12 mouse cellular contexts compared by ENCODE assay signal in genomic region chr3:101592281-101593265, GRCm38 (mm10). TPM values are rescaled to one million over a fixed set of nuclear protein-coding genes. Genes with fewer than 3 reads are reported as not detected.
DNase-seq lines count a peak whose midpoint lies in the region; ATAC-seq and TF ChIP-seq lines count a peak whose summit lies in the region.
"Had no signal": no experiment of that assay in that cellular context is flagged by ENCODE, and none has a peak within 500 bp of the region (broad histone marks: within the 10 kb centered on the region; RNA-seq: fewer than 3 reads in every experiment).

No protein-coding gene starts in this region.

- no peak for TF ChIP-seq POLR2A in CH12.LX (IDR thresholded peaks at IDR 0.05; ENCODE audit: low read depth, low read length)
- no peak for TF ChIP-seq POLR2A in limb, embryonic 14.5 days (IDR thresholded peaks at IDR 0.05; ENCODE audit: borderline replicate concordance, extremely low read depth, insufficient read depth, insufficient read length)

- peaks cover 93% of the 10 kb centered on the region for H3K4me1 ChIP-seq in heart, embryonic 12.5 days (replicated peaks)
- H3K4me1 ChIP-seq in CH12.LX (ENCODE audit: control insufficient read depth in 1 of 2, insufficient read depth in 2 of 2), result peaks cover 11 to 74% of the 10 kb centered on the region in 2 experiments
- H3K4me1 ChIP-seq in forebrain, embryonic 16.5 days (replicated peaks; ENCODE audit: control insufficient read depth, insufficient read depth, low read length), result peaks cover 18% of the 10 kb centered on the region
- H3K4me1 ChIP-seq in limb, embryonic 14.5 days (ENCODE audit: control insufficient read depth, insufficient read depth, low read length), result peaks cover 39% of the 10 kb centered on the region

- TF ChIP-seq EP300 in CH12.LX (IDR thresholded peaks at IDR 0.05; ENCODE audit: low read length), result peak; percentile 62

- TF ChIP-seq CTCF in CH12.LX (conservative IDR thresholded peaks at IDR 0.05 in 1 of 2, IDR thresholded peaks at IDR 0.05 in 1 of 2; ENCODE audit: low read depth in 2 of 2, low read length in 2 of 2), result no peak

- H3K27ac ChIP-seq in heart, embryonic 12.5 days (ENCODE audit: poor library complexity, severe bottlenecking), result peak overlapping the region; percentile 97
- no peak overlapping the region for H3K27ac ChIP-seq in CH12.LX (ENCODE audit: insufficient read depth, low read depth)
- H3K27ac ChIP-seq in forebrain, embryonic 16.5 days (ENCODE audit: low read length), result peak overlapping the region; percentile 19
- H3K27ac ChIP-seq in limb, embryonic 14.5 days (replicated peaks; ENCODE audit: low read depth, low read length), result peak overlapping the region; percentile 72
- H3K27ac ChIP-seq: gastrocnemius, adult 2 months; layer of hippocampus, adult 2 months had no signal

- TF ChIP-seq RAD21 in CH12.LX (IDR thresholded peaks at IDR 0.05; ENCODE audit: low read depth, low read length), result no peak

- no peak overlapping the region for H3K4me2 ChIP-seq in heart, embryonic 12.5 days
- H3K4me2 ChIP-seq in CH12.LX (ENCODE audit: insufficient read depth, low read depth, poor library complexity, severe bottlenecking), result no peak overlapping the region
- H3K4me2 ChIP-seq in forebrain, embryonic 16.5 days (ENCODE audit: low read length), result no peak overlapping the region
- H3K4me2 ChIP-seq in limb, embryonic 14.5 days (replicated peaks; ENCODE audit: low read depth, low read length, severe bottlenecking), result 0 out of 2 replicates have a peak overlapping the region, but pooled peaks have one; percentile 1
- H3K4me2 ChIP-seq: lung, embryonic 14.5 days had no signal

- no peak overlapping the region for H3K4me3 ChIP-seq in heart, embryonic 12.5 days
- no peak overlapping the region for H3K4me3 ChIP-seq in CH12.LX (replicated peaks in 1 of 3; ENCODE audit: low read depth in 2 of 3, low read length in 2 of 3, poor library complexity in 1 of 3)
- H3K4me3 ChIP-seq in forebrain, embryonic 16.5 days (replicated peaks; ENCODE audit: low read length), result no peak overlapping the region
- no peak overlapping the region for H3K4me3 ChIP-seq in limb, embryonic 14.5 days (replicated peaks; ENCODE audit: low read length)
- H3K4me3 ChIP-seq: gastrocnemius, adult 2 months; layer of hippocampus, adult 2 months had no signal

- intact Hi-C loops in heart, postnatal 10 days (cut with DNase I), result no loop called here

- H3K27me3 ChIP-seq in heart, embryonic 12.5 days (replicated peaks), result no peaks in the 10 kb centered on the region
- H3K27me3 ChIP-seq in CH12.LX (replicated peaks), result no peaks in the 10 kb centered on the region
- H3K27me3 ChIP-seq in forebrain, embryonic 16.5 days (replicated peaks; ENCODE audit: control insufficient read depth, insufficient read depth, low read length), result no peaks in the 10 kb centered on the region
- H3K27me3 ChIP-seq in limb, embryonic 14.5 days (ENCODE audit: control insufficient read depth, insufficient read depth, low read length), result no peaks in the 10 kb centered on the region
- H3K27me3 ChIP-seq: Patski had no signal

- H3K9ac ChIP-seq in heart, embryonic 12.5 days, result peak overlapping the region; percentile 8; the same call in 1 of the 2 replicates
- H3K9ac ChIP-seq in CH12.LX (ENCODE audit: insufficient read depth, low read depth), result no peak overlapping the region
- H3K9ac ChIP-seq in forebrain, embryonic 16.5 days (replicated peaks; ENCODE audit: low read depth, low read length), result no peak overlapping the region
- H3K9ac ChIP-seq in limb, embryonic 14.5 days (ENCODE audit: low read depth, low read length, severe bottlenecking), result no peak overlapping the region
- H3K9ac ChIP-seq: lung, embryonic 14.5 days had no signal

- peaks cover 18% of the 10 kb centered on the region for H3K79me2 ChIP-seq in CH12.LX (replicated peaks; ENCODE audit: control insufficient read depth, extremely low read depth, insufficient read depth, poor library complexity, severe bottlenecking)

- in situ Hi-C loops in CH12.LX (cut with MboI; ENCODE audit: low pct_ligation_motif_present, low pct_unique_long_range_greater_than_20kb, low sequenced_read_pairs), result loop anchor here (10.0 kb wide), 1 partner anchor 212 kb away; no protein-coding TSS in a partner anchor

- WGBS in heart, embryonic 12.5 days, result 75% methylated on average over 21 of the region's 21 CpGs
- 66% methylated on average over 21 of the region's 21 CpGs for WGBS in forebrain, embryonic 16.5 days
- 57% methylated on average over 21 of the region's 21 CpGs for WGBS in limb, embryonic 14.5 days

- DNase-seq in heart, postnatal 10 days, result no peak
- no peak for DNase-seq in CH12.LX (ENCODE audit: extremely low read depth)
- DNase-seq in limb, embryonic 14.5 days (ENCODE audit: low spot score), result peak; percentile 48
- DNase-seq in layer of hippocampus, adult 11-12 months (ENCODE audit: low spot score), result no peak
- no peak for DNase-seq in cerebellum, postnatal 10 days
- DNase-seq: gastrocnemius, adult 2 months; lung, embryonic 14.5 days had no signal

- H3K9me3 ChIP-seq in heart, embryonic 12.5 days (replicated peaks), result no peaks in the 10 kb centered on the region
- no peaks in the 10 kb centered on the region for H3K9me3 ChIP-seq in CH12.LX (replicated peaks; ENCODE audit: low read length)
- no peaks in the 10 kb centered on the region for H3K9me3 ChIP-seq in forebrain, embryonic 16.5 days (ENCODE audit: control insufficient read depth, low read length)
- H3K9me3 ChIP-seq in limb, embryonic 14.5 days (ENCODE audit: control insufficient read depth, low read length), result no peaks in the 10 kb centered on the region

- dilution Hi-C loops in CH12.LX (cut with MboI; ENCODE audit: extremely low pct_ligation_motif_present, extremely low pct_unique_long_range_greater_than_20kb, low sequenced_read_pairs), result no loop called here

- ATAC-seq in heart, embryonic 12.5 days (ENCODE audit: insufficient number of reproducible peaks, low FRiP score), result no peak
- peak; percentile 66 for ATAC-seq in forebrain, embryonic 16.5 days
- ATAC-seq in limb, embryonic 14.5 days (ENCODE audit: low FRiP score, low read depth), result peak; percentile 45
- ATAC-seq in megakaryocyte-erythroid progenitor cell, adult 5-6 weeks (replicated peaks; ENCODE audit: low FRiP score, low TSS enrichment, poor library complexity, severe bottlenecking), result no peak
- ATAC-seq: Patski had no signal

- H3K36me3 ChIP-seq in heart, embryonic 12.5 days, result peaks cover 75% of the 10 kb centered on the region
- peaks cover 68 to 89% of the 10 kb centered on the region in 2 experiments for H3K36me3 ChIP-seq in CH12.LX (replicated peaks in 1 of 2; ENCODE audit: control insufficient read depth in 1 of 2, insufficient read depth in 1 of 2, low read length in 1 of 2)
- H3K36me3 ChIP-seq in forebrain, embryonic 16.5 days (ENCODE audit: control insufficient read depth, insufficient read depth), result peaks cover 20% of the 10 kb centered on the region
- peaks cover 69% of the 10 kb centered on the region for H3K36me3 ChIP-seq in limb, embryonic 14.5 days (ENCODE audit: control insufficient read depth, insufficient read depth, low read length)

TF ChIP-seq in CH12.LX, 34 proteins besides CTCF, POLR2A, EP300 and RAD21 (continues in another document):
- TF ChIP-seq E2F4 (IDR thresholded peaks at IDR 0.05; ENCODE audit: insufficient replicate concordance, low read depth, low read length) (no peak), MXI1 (IDR thresholded peaks at IDR 0.05; ENCODE audit: low read depth, low read length) (no peak), NELFE (IDR thresholded peaks at IDR 0.05; ENCODE audit: low read depth, low read length) (no peak), UBTF (IDR thresholded peaks at IDR 0.05; ENCODE audit: low read depth, low read length) (no peak), MAX (IDR thresholded peaks at IDR 0.05; ENCODE audit: low read length) (no peak), RCOR1 (conservative IDR thresholded peaks at IDR 0.05; ENCODE audit: low read depth, low read length) (no peak), ZKSCAN1 (IDR thresholded peaks at IDR 0.05; ENCODE audit: borderline replicate concordance, low read depth, low read length) (no peak), NRF1 (IDR thresholded peaks at IDR 0.05; ENCODE audit: low read depth, low read length) (no peak), USF1 (IDR thresholded peaks at IDR 0.05; ENCODE audit: low read depth, low read length) (no peak), MYC (IDR thresholded peaks at IDR 0.05; ENCODE audit: low read depth, low read length) (no peak), ZNF384 (IDR thresholded peaks at IDR 0.05; ENCODE audit: low read depth, low read length) (no peak), MEF2A (IDR thresholded peaks at IDR 0.05; ENCODE audit: borderline replicate concordance, low read depth, low read length) (peak; percentile 87), CHD2 (IDR thresholded peaks at IDR 0.05; ENCODE audit: low read length) (no peak), PAX5 (IDR thresholded peaks at IDR 0.05; ENCODE audit: low read length) (no peak), TBP (conservative IDR thresholded peaks at IDR 0.05; ENCODE audit: low read depth, low read length) (no peak), GABPA (IDR thresholded peaks at IDR 0.05; ENCODE audit: insufficient replicate concordance, low read depth, low read length) (no peak), JUN (IDR thresholded peaks at IDR 0.05; ENCODE audit: insufficient read depth, low read depth, low read length) (peak; percentile 17; the same call in 1 of the 2 replicates), KAT2A (IDR thresholded peaks at IDR 0.05; ENCODE audit: insufficient replicate concordance, low read length) (no peak), BHLHE40 (IDR thresholded peaks at IDR 0.05; ENCODE audit: low read depth, low read length) (no peak), JUND (conservative IDR thresholded peaks at IDR 0.05; ENCODE audit: low read depth, low read length) (peak; percentile 63; the same call in 1 of the 2 replicates), HCFC1 (IDR thresholded peaks at IDR 0.05; ENCODE audit: low read depth, low read length) (no peak), POLR2AphosphoS2 (IDR thresholded peaks at IDR 0.05; ENCODE audit: low read depth, low read length) (no peak), MAFK (IDR thresholded peaks at IDR 0.05; ENCODE audit: insufficient replicate concordance, low read length) (no peak)

RNA-seq across cellular contexts. Expression of gene Atp1a1, which starts 11.9 kb away (rescaled TPM):
- 277 and 294 TPM in 2 replicates for polyA plus RNA-seq in heart, embryonic 12.5 days (2016; fragmentation: Nextera tagmentation; extraction: Ambion mirVana)
- total RNA-seq in heart, postnatal 10 days (2021), result 1,000 to 10,000 TPM in 1 of 2 experiments, 100 to 1,000 TPM in 1; 897 to 1,002 TPM
- 219 and 243 TPM in 2 replicates for total RNA-seq in CH12.LX (2012; rRNA removed)
- total RNA-seq in CH12.LX (2014; rRNA removed), result 206 and 215 TPM in 2 replicates
- polyA plus RNA-seq in CH12.LX (2012; ENCODE audit: insufficient read length, low read depth), result 263 and 337 TPM in 2 replicates
- 42.7 and 49.2 TPM in 2 replicates for polyA plus RNA-seq in forebrain, embryonic 16.5 days (2015; fragmentation: Nextera tagmentation; extraction: Ambion mirVana)
- 157 and 167 TPM in 2 replicates for polyA plus RNA-seq in limb, embryonic 14.5 days (2012; rRNA removed)
- polyA plus RNA-seq in limb, embryonic 14.5 days (2014; fragmentation: Nextera tagmentation; extraction: Ambion mirVana), result 128 and 129 TPM in 2 replicates
- total RNA-seq in megakaryocyte-erythroid progenitor cell, adult 5-6 weeks (2014; fragmentation: Nextera tagmentation), result 105 TPM in 2 replicates
- total RNA-seq in megakaryocyte-erythroid progenitor cell, adult 5-6 weeks (2017), result 120 and 168 TPM in 2 replicates

Comparison
In these comparisons a context has a peak if more than half of its experiments do, and no peak if none do; other contexts are left out.
1. ATAC-seq: peak in forebrain, embryonic 16.5 days (single experiment) and limb, embryonic 14.5 days (single experiment); none in heart, embryonic 12.5 days (single experiment) and megakaryocyte-erythroid progenitor cell, adult 5-6 weeks (single experiment).